Mouse (Mus musculus): ENCODE measurements around the gene Zmpste24.
"Not testable (repeated sequence)": the region's sequence is repeated elsewhere in the genome, so short reads cannot be mapped to it uniquely, and the experiment has no call there.

The Zmpste24 gene

GRCm38 (mm10) chr4:121097650-121098378 is at the start of gene Zmpste24:
Gene Zmpste24 (minus strand): TSS chr4:121098241.
- peak; percentile 80 for DNase-seq (ENCODE audit: low read depth, low spot score)

GRCm38 (mm10) chr4:121109126-121109525 is 11.1 kb upstream of the Zmpste24 start, which contains the start of gene Tmco2:
Gene Tmco2 (minus strand): TSS chr4:121109226.
- no peak for DNase-seq (ENCODE audit: low read depth, low spot score)

GRCm38 (mm10) chr4:121103304-121103703 is 5.3 kb upstream of the Zmpste24 start:
- DNase-seq (ENCODE audit: low read depth, low spot score) = no peak

- DNase-seq (ENCODE audit: low read depth, low spot score) = no peak
Observed at GRCm38 (mm10) chr4:121090211-121090610, 7.8 kb downstream of the Zmpste24 start.

GRCm38 (mm10) chr4:121088696-121089095 is 9.3 kb downstream of the Zmpste24 start:
- no peak for DNase-seq (ENCODE audit: low read depth, low spot score)

GRCm38 (mm10) chr4:121084506-121084905 is 13.5 kb downstream of the Zmpste24 start:
- no peak for DNase-seq (ENCODE audit: low read depth, low spot score)

- DNase-seq (ENCODE audit: low read depth, low spot score) = no peak
Observed at GRCm38 (mm10) chr4:121080395-121080794, 17.6 kb downstream of the Zmpste24 start.

GRCm38 (mm10) chr4:121077915-121078646 is 20.0 kb downstream of the Zmpste24 start:
- DNase-seq (ENCODE audit: low read depth, low spot score) = no peak

GRCm38 (mm10) chr4:121074250-121074649 is 23.8 kb downstream of the Zmpste24 start:
- no peak for DNase-seq (ENCODE audit: low read depth, low spot score)

GRCm38 (mm10) chr4:121065336-121065735 is 32.7 kb downstream of the Zmpste24 start:
- no peak for DNase-seq (ENCODE audit: low read depth, low spot score)

- not testable (repeated sequence) for DNase-seq (ENCODE audit: low read depth, low spot score)
Observed at GRCm38 (mm10) chr4:121059218-121059617, 38.8 kb downstream of the Zmpste24 start.

- no peak for DNase-seq (ENCODE audit: low read depth, low spot score)
Observed at GRCm38 (mm10) chr4:121057032-121057431, 41.0 kb downstream of the Zmpste24 start.

- DNase-seq (ENCODE audit: low read depth, low spot score) = no peak
Observed at GRCm38 (mm10) chr4:121056342-121056741, 41.7 kb downstream of the Zmpste24 start.

- DNase-seq (ENCODE audit: low read depth, low spot score) = no peak
Observed at GRCm38 (mm10) chr4:121052454-121053323, 45.4 kb downstream of the Zmpste24 start.

GRCm38 (mm10) chr4:121051863-121052262 is 46.2 kb downstream of the Zmpste24 start:
- DNase-seq (ENCODE audit: low read depth, low spot score) = no peak

- DNase-seq (ENCODE audit: low read depth, low spot score) = no peak
Observed at GRCm38 (mm10) chr4:121042946-121043345, 55.1 kb downstream of the Zmpste24 start.

GRCm38 (mm10) chr4:121042472-121042871 is 55.6 kb downstream of the Zmpste24 start:
- DNase-seq (ENCODE audit: low read depth, low spot score) = no peak

GRCm38 (mm10) chr4:121040897-121041671 is 57.0 kb downstream of the Zmpste24 start:
- DNase-seq (ENCODE audit: low read depth, low spot score) = no peak

- no peak for DNase-seq (ENCODE audit: low read depth, low spot score)
Observed at GRCm38 (mm10) chr4:121040323-121040722, 57.7 kb downstream of the Zmpste24 start.

GRCm38 (mm10) chr4:121039331-121040115 is 58.5 kb downstream of the Zmpste24 start, which contains the start of gene Col9a2:
Gene Col9a2 (plus strand): TSS chr4:121039385.
- no peak for DNase-seq (ENCODE audit: low read depth, low spot score)
